Comparison of ENCODE assay signal across 15 mouse cellular contexts in genomic region chr5:116278436-116278918, GRCm38 (mm10). TPM values are rescaled to one million over a fixed set of nuclear protein-coding genes. Genes with fewer than 3 reads are reported as not detected.
A peak's percentile ranks its signal among the peaks of the same experiment; 100 is the strongest.
DNase-seq lines count a peak whose midpoint lies in the region; ATAC-seq and TF ChIP-seq lines count a peak whose summit lies in the region.
"Had no signal": no experiment of that assay in that cellular context is flagged by ENCODE, and none has a peak within 500 bp of the region (broad histone marks: within the 10 kb centered on the region; RNA-seq: fewer than 3 reads in every experiment).

No protein-coding gene starts in this region.

- no peak for DNase-seq in hindbrain, embryonic 14.5 days (ENCODE audit: low spot score)
- peak; percentile 97 for DNase-seq in brain, embryonic 14.5 days (ENCODE audit: low read depth)
- DNase-seq in frontal cortex, postnatal 10 days (ENCODE audit: low spot score in 2 of 2) = peak; percentile 22 to 23
- no peak for DNase-seq in midbrain, postnatal 0 days (ENCODE audit: low spot score)
- no peak for DNase-seq in adrenal gland, adult 8-10 months
- no peak for DNase-seq in urinary bladder, postnatal 10 days (ENCODE audit: low spot score)
- DNase-seq in gastrocnemius, adult 2 months = no peak
- DNase-seq: adrenal gland, adult 2 months; cerebellum, adult 8-10 months; heart, adult 2 months; thymus, postnatal 36 days had no signal

- WGBS in hindbrain, embryonic 14.5 days = 66% methylated on average over 17 of the region's 17 CpGs
- 66% methylated on average over 17 of the region's 17 CpGs for WGBS in hindbrain, embryonic 13.5 days
- 41% methylated on average over 17 of the region's 17 CpGs for WGBS in midbrain, postnatal 0 days

- peaks cover 4% of the 10 kb centered on the region; the same call in 1 of the 2 replicates for H3K9me3 ChIP-seq in hindbrain, embryonic 14.5 days (ENCODE audit: control insufficient read depth, low read length)
- H3K9me3 ChIP-seq in hindbrain, embryonic 13.5 days = no peaks in the 10 kb centered on the region
- no peaks in the 10 kb centered on the region for H3K9me3 ChIP-seq in midbrain, postnatal 0 days (ENCODE audit: low read length)
- H3K9me3 ChIP-seq: embryonic facial prominence, embryonic 15.5 days had no signal

- H3K27me3 ChIP-seq in hindbrain, embryonic 14.5 days (ENCODE audit: control insufficient read depth, insufficient read depth, low read length) = no peaks in the 10 kb centered on the region
- H3K27me3 ChIP-seq in hindbrain, embryonic 13.5 days = no peaks in the 10 kb centered on the region
- no peaks in the 10 kb centered on the region for H3K27me3 ChIP-seq in midbrain, postnatal 0 days (ENCODE audit: insufficient read depth, low read length)
- H3K27me3 ChIP-seq: embryonic facial prominence, embryonic 15.5 days had no signal

- TF ChIP-seq CTCF in brain, embryonic 14.5 days (IDR thresholded peaks at IDR 0.05; ENCODE audit: borderline replicate concordance, extremely low read depth, insufficient read depth, insufficient read length) = no peak
- no peak for TF ChIP-seq CTCF in midbrain, postnatal 0 days (IDR thresholded peaks at IDR 0.05)
- no peak for TF ChIP-seq CTCF in gastrocnemius, adult 2 months (IDR thresholded peaks at IDR 0.05)

- H3K4me2 ChIP-seq in hindbrain, embryonic 14.5 days (replicated peaks) = peak overlapping the region; percentile 12; the same call in 1 of the 2 replicates
- H3K4me2 ChIP-seq in hindbrain, embryonic 13.5 days = no peak overlapping the region
- H3K4me2 ChIP-seq in midbrain, postnatal 0 days (ENCODE audit: low read depth, low read length, poor library complexity, severe bottlenecking) = peak overlapping the region; percentile 29
- H3K4me2 ChIP-seq: embryonic facial prominence, embryonic 15.5 days; liver, embryonic 11.5 days had no signal

- no peaks in the 10 kb centered on the region for H3K36me3 ChIP-seq in hindbrain, embryonic 14.5 days (replicated peaks; ENCODE audit: control insufficient read depth, insufficient read depth)
- H3K36me3 ChIP-seq in hindbrain, embryonic 13.5 days = no peaks in the 10 kb centered on the region
- no peaks in the 10 kb centered on the region for H3K36me3 ChIP-seq in midbrain, postnatal 0 days (ENCODE audit: insufficient read depth, low read length)
- H3K36me3 ChIP-seq: embryonic facial prominence, embryonic 15.5 days; G1E had no signal

- peaks cover 17% of the 10 kb centered on the region for H3K4me1 ChIP-seq in hindbrain, embryonic 14.5 days (replicated peaks; ENCODE audit: control insufficient read depth, insufficient read depth, low read length)
- H3K4me1 ChIP-seq in hindbrain, embryonic 13.5 days (replicated peaks) = peaks cover 33% of the 10 kb centered on the region
- peaks cover 8% of the 10 kb centered on the region; the same call in 1 of the 2 replicates for H3K4me1 ChIP-seq in midbrain, postnatal 0 days (ENCODE audit: insufficient read depth, low read length)

- no peak overlapping the region for H3K9ac ChIP-seq in hindbrain, embryonic 14.5 days
- no peak overlapping the region for H3K9ac ChIP-seq in hindbrain, embryonic 13.5 days
- H3K9ac ChIP-seq in midbrain, postnatal 0 days (replicated peaks; ENCODE audit: low read length, poor library complexity, severe bottlenecking) = no peak overlapping the region
- H3K9ac ChIP-seq: embryonic facial prominence, embryonic 15.5 days had no signal

- no peak for TF ChIP-seq POLR2A in brain, embryonic 14.5 days (IDR thresholded peaks at IDR 0.05; ENCODE audit: borderline replicate concordance, extremely low read depth, insufficient read depth, insufficient read length, poor library complexity, severe bottlenecking)

- H3K27ac ChIP-seq in hindbrain, embryonic 14.5 days = no peak overlapping the region
- no peak overlapping the region for H3K27ac ChIP-seq in hindbrain, embryonic 13.5 days
- peak overlapping the region; percentile 32; the same call in 1 of the 2 replicates for H3K27ac ChIP-seq in midbrain, postnatal 0 days (ENCODE audit: low read depth, low read length)
- no peak overlapping the region for H3K27ac ChIP-seq in gastrocnemius, adult 2 months
- H3K27ac ChIP-seq: embryonic facial prominence, embryonic 15.5 days; heart, adult 2 months had no signal

- no peak for ATAC-seq in hindbrain, embryonic 14.5 days (ENCODE audit: low FRiP score)
- ATAC-seq in hindbrain, embryonic 13.5 days (ENCODE audit: low FRiP score) = no peak
- ATAC-seq in midbrain, postnatal 0 days (ENCODE audit: low FRiP score) = no peak

- H3K4me3 ChIP-seq in hindbrain, embryonic 14.5 days (replicated peaks; ENCODE audit: low read length) = no peak overlapping the region
- no peak overlapping the region for H3K4me3 ChIP-seq in hindbrain, embryonic 13.5 days
- H3K4me3 ChIP-seq in midbrain, postnatal 0 days (ENCODE audit: low read depth, low read length) = 0 out of 2 replicates have a peak overlapping the region, but pooled peaks have one; percentile 5
- H3K4me3 ChIP-seq in gastrocnemius, adult 2 months = no peak overlapping the region
- H3K4me3 ChIP-seq: embryonic facial prominence, embryonic 15.5 days; heart, adult 2 months had no signal

- intact Hi-C loops in gastrocnemius, adult 2 months (cut with DNase I) = no loop called here

RNA-seq across cellular contexts. Expression of gene Ccdc60, which starts 10.3 kb away (rescaled TPM):
- polyA plus RNA-seq in hindbrain, embryonic 14.5 days (2014; fragmentation: Nextera tagmentation; extraction: Ambion mirVana) = 2.7 and 3.1 TPM in 2 replicates
- polyA plus RNA-seq in hindbrain, embryonic 13.5 days (2015; fragmentation: Nextera tagmentation; extraction: Ambion mirVana) = 2.4 and 2.6 TPM in 2 replicates
- 1.2 and 2.7 TPM in 2 replicates for polyA plus RNA-seq in brain, embryonic 14.5 days (2012; rRNA removed)
- 1.8 and 2.2 TPM in 2 replicates for total RNA-seq in midbrain, postnatal 0 days (2014; rRNA removed)
- 2.5 and 2.6 TPM in 2 replicates for polyA plus RNA-seq in midbrain, postnatal 0 days (2015; fragmentation: Nextera tagmentation; extraction: Ambion mirVana)
- not detected for total RNA-seq in adrenal gland, adult 8-10 months (2022)
- not detected for total RNA-seq in gastrocnemius, adult 2 months (2021)
- total RNA-seq: adrenal gland, adult 2 months; G1E; heart, adult 2 months had no signal
- polyA plus RNA-seq: adrenal gland, adult 2 months; G1E had no signal

Comparison
In these comparisons a context has a peak if more than half of its experiments do, and no peak if none do; other contexts are left out.
1. DNase-seq: peak in brain, embryonic 14.5 days (single experiment) and frontal cortex, postnatal 10 days (2 of 2); none in hindbrain, embryonic 14.5 days (single experiment), midbrain, postnatal 0 days (single experiment), adrenal gland, adult 8-10 months (single experiment), urinary bladder, postnatal 10 days (single experiment) and gastrocnemius, adult 2 months (single experiment).